Mouse (Mus musculus): ENCODE measurements around the gene Ube2l6.

- no peak for TF ChIP-seq POLR2A (IDR thresholded peaks at IDR 0.05; ENCODE audit: borderline replicate concordance, control insufficient read depth, low read depth, low read length)
- no peak for TF ChIP-seq CTCF (IDR thresholded peaks at IDR 0.05; ENCODE audit: control insufficient read depth, insufficient read depth, low read length)
Observed at GRCm38 (mm10) chr2:84775665-84776064, 23.0 kb upstream of the Ube2l6 start.
